Comparison of ENCODE assay signal across 28 mouse cellular contexts in genomic region chr1:180044160-180044559, GRCm38 (mm10).
DNase-seq lines count a peak whose midpoint lies in the region; ATAC-seq and TF ChIP-seq lines count a peak whose summit lies in the region.
"Had no signal": no experiment of that assay in that cellular context is flagged by ENCODE, and none has a peak within 500 bp of the region (broad histone marks: within the 10 kb centered on the region; RNA-seq: fewer than 3 reads in every experiment).

No protein-coding gene starts in this region.

- no peaks in the 10 kb centered on the region for H3K4me1 ChIP-seq in lung, embryonic 16.5 days (replicated peaks; ENCODE audit: control insufficient read depth, insufficient read depth, low read length)
- H3K4me1 ChIP-seq in lung, adult 2 months (ENCODE audit: control insufficient read depth, insufficient read depth, low read length): peaks cover 4% of the 10 kb centered on the region; the same call in 1 of the 2 replicates
- H3K4me1 ChIP-seq: embryonic facial prominence, embryonic 13.5 days; embryonic facial prominence, embryonic 15.5 days; forebrain, embryonic 10.5 days; forebrain, embryonic 12.5 days had no signal

- ATAC-seq in lung, embryonic 16.5 days (ENCODE audit: low read depth): peak; percentile 45; the same call in 1 of the 2 replicates
- ATAC-seq: activated CD4-positive, CD25-positive, alpha-beta regulatory T cell, adult 4 months; CD4-positive, CD25-positive, alpha-beta regulatory T cell, adult 4 months; forebrain, embryonic 14.5 days; forebrain, embryonic 16.5 days; Patski had no signal

- H3K27me3 ChIP-seq in lung, embryonic 16.5 days (ENCODE audit: control insufficient read depth, insufficient read depth, low read depth, low read length): no peaks in the 10 kb centered on the region
- H3K27me3 ChIP-seq: CH12.LX; embryonic facial prominence, embryonic 13.5 days; embryonic facial prominence, embryonic 15.5 days; forebrain, embryonic 12.5 days; Patski had no signal

- TF ChIP-seq POLR2A in lung, adult 2 months (IDR thresholded peaks at IDR 0.05; ENCODE audit: borderline replicate concordance, extremely low read depth, low read depth, low read length): no peak

- 62% methylated on average over 2 of the region's 2 CpGs for WGBS in lung, embryonic 16.5 days
- 76% methylated on average over 2 of the region's 2 CpGs for WGBS in lung, adult 2 months

- DNase-seq in lung, adult 18-20 months: peak; percentile 12 to 50
- DNase-seq in lung, postnatal 4 days: no peak
- DNase-seq in lung, adult 2 months: no peak
- peak; percentile 71 for DNase-seq in lung, postnatal 25 days (ENCODE audit: low spot score)
- DNase-seq in urinary bladder, postnatal 10 days (ENCODE audit: low spot score): no peak
- DNase-seq: adrenal gland, adult 8-10 months; adrenal gland, postnatal 14 days; adrenal gland, postnatal 36 days; B cell, adult 2 months; cerebellum, adult 11-12 months; cerebellum, adult 2 months; cerebellum, adult 9-10 months; cerebellum, postnatal 14 days; cerebellum, postnatal 36 days; embryo, embryonic 11 days had no signal

- peaks cover 4% of the 10 kb centered on the region for H3K36me3 ChIP-seq in lung, embryonic 16.5 days (ENCODE audit: control insufficient read depth, insufficient read depth, low read length)

- TF ChIP-seq CTCF in lung, adult 2 months (IDR thresholded peaks at IDR 0.05; ENCODE audit: insufficient read depth, low read length): no peak

- H3K4me2 ChIP-seq in lung, embryonic 16.5 days (ENCODE audit: low read depth, low read length): no peak overlapping the region
- H3K4me2 ChIP-seq: embryonic facial prominence, embryonic 13.5 days; embryonic facial prominence, embryonic 15.5 days; forebrain, embryonic 12.5 days had no signal

- H3K4me3 ChIP-seq in lung, embryonic 16.5 days (ENCODE audit: low read length): no peak overlapping the region
- no peak overlapping the region for H3K4me3 ChIP-seq in lung, adult 2 months (replicated peaks; ENCODE audit: extremely low read depth, low read depth, low read length)
- H3K4me3 ChIP-seq: embryonic facial prominence, embryonic 13.5 days; embryonic facial prominence, embryonic 15.5 days; erythroblast, embryonic 14.5 days; forebrain, embryonic 10.5 days; forebrain, embryonic 12.5 days had no signal

- no peak overlapping the region for H3K9ac ChIP-seq in lung, embryonic 16.5 days (ENCODE audit: low read length)
- H3K9ac ChIP-seq: embryonic facial prominence, embryonic 13.5 days; embryonic facial prominence, embryonic 15.5 days; forebrain, embryonic 12.5 days had no signal

- no peaks in the 10 kb centered on the region for H3K9me3 ChIP-seq in lung, embryonic 16.5 days (ENCODE audit: control insufficient read depth, low read length)
- H3K9me3 ChIP-seq: embryonic facial prominence, embryonic 13.5 days; embryonic facial prominence, embryonic 15.5 days; forebrain, embryonic 12.5 days; G1E had no signal

- H3K27ac ChIP-seq in lung, embryonic 16.5 days (ENCODE audit: low read length): no peak overlapping the region
- H3K27ac ChIP-seq: embryonic facial prominence, embryonic 13.5 days; embryonic facial prominence, embryonic 15.5 days; forebrain, embryonic 10.5 days; forebrain, embryonic 12.5 days had no signal

Comparison
In these comparisons a context has a peak if more than half of its experiments do, and no peak if none do; other contexts are left out.
1. DNase-seq: peak in lung, adult 18-20 months (2 of 2) and lung, postnatal 25 days (single experiment); none in lung, postnatal 4 days (0 of 2), lung, adult 2 months (single experiment) and urinary bladder, postnatal 10 days (single experiment).